In the genomic region with DNA sequence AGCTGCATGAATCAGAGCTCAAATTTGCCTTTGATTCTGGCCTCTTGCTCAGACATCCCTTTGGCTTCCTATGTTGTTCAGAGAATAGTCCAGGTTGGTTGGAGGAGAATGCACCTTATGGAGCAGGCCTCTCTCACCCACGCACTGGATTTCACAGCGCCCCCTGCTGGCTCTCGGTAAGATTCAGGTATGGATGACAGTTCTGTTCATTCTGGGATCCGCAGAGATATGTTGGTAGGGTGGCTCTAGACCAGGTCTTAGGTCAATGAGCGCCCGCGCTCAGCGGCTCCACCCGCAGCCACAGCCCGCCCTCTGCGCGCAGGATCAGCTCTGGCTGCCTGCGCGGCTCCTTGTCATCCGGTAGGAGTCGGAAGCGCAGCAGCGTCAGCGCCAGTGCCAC, we compare ENCODE assay signal across 9 mouse cellular contexts. TPM values are rescaled to one million over a fixed set of nuclear protein-coding genes. Genes with fewer than 3 reads are reported as not detected.
DNase-seq lines count a peak whose midpoint lies in the region; ATAC-seq and TF ChIP-seq lines count a peak whose summit lies in the region.
"Had no signal": no experiment of that assay in that cellular context is flagged by ENCODE, and none has a peak within 500 bp of the region (broad histone marks: within the 10 kb centered on the region; RNA-seq: fewer than 3 reads in every experiment).

No protein-coding gene starts in this region.

- no peaks in the 10 kb centered on the region for H3K9me3 ChIP-seq in embryonic facial prominence, embryonic 14.5 days (ENCODE audit: control insufficient read depth, low read length)
- H3K9me3 ChIP-seq in hindbrain, embryonic 12.5 days (replicated peaks): no peaks in the 10 kb centered on the region
- H3K9me3 ChIP-seq in midbrain, embryonic 10.5 days (replicated peaks): no peaks in the 10 kb centered on the region

- H3K36me3 ChIP-seq in embryonic facial prominence, embryonic 14.5 days (ENCODE audit: control insufficient read depth, insufficient read depth, low read length): no peaks in the 10 kb centered on the region
- H3K36me3 ChIP-seq in hindbrain, embryonic 12.5 days: no peaks in the 10 kb centered on the region
- no peaks in the 10 kb centered on the region for H3K36me3 ChIP-seq in midbrain, embryonic 10.5 days

- WGBS in bone marrow, adult 2 months: 16% methylated on average over 19 of the region's 19 CpGs
- WGBS in embryonic facial prominence, embryonic 14.5 days: 15% methylated on average over 19 of the region's 19 CpGs
- 8% methylated on average over 19 of the region's 19 CpGs for WGBS in hindbrain, embryonic 12.5 days
- WGBS in midbrain, embryonic 10.5 days: 12% methylated on average over 19 of the region's 19 CpGs

- no peak for ATAC-seq in embryonic facial prominence, embryonic 14.5 days (ENCODE audit: low read depth)
- ATAC-seq in hindbrain, embryonic 12.5 days (ENCODE audit: low FRiP score): no peak

- no peak overlapping the region for H3K27ac ChIP-seq in gastrocnemius, adult 2 months
- no peak overlapping the region for H3K27ac ChIP-seq in bone marrow, adult 2 months (ENCODE audit: control insufficient read depth, insufficient read depth, low read depth, low read length, poor library complexity)
- no peak overlapping the region for H3K27ac ChIP-seq in embryonic facial prominence, embryonic 14.5 days (replicated peaks; ENCODE audit: low read depth, low read length)
- H3K27ac ChIP-seq in hindbrain, embryonic 12.5 days: no peak overlapping the region
- H3K27ac ChIP-seq in midbrain, embryonic 10.5 days (replicated peaks): no peak overlapping the region

- peak; percentile 62 for TF ChIP-seq CTCF in gastrocnemius, adult 2 months (IDR thresholded peaks at IDR 0.05)
- peak; percentile 77 for TF ChIP-seq CTCF in bone marrow, adult 2 months (IDR thresholded peaks at IDR 0.05; ENCODE audit: control insufficient read depth, insufficient read depth, low read length)

- H3K4me1 ChIP-seq in bone marrow, adult 2 months (ENCODE audit: control insufficient read depth, insufficient read depth, low read length): no peaks in the 10 kb centered on the region
- H3K4me1 ChIP-seq in embryonic facial prominence, embryonic 14.5 days (ENCODE audit: control insufficient read depth, insufficient read depth, low read length): 0 out of 2 replicates have a peak, but pooled peaks cover 2% of the 10 kb centered on the region
- peaks cover 4% of the 10 kb centered on the region; the same call in 1 of the 2 replicates for H3K4me1 ChIP-seq in hindbrain, embryonic 12.5 days
- H3K4me1 ChIP-seq in midbrain, embryonic 10.5 days: 0 out of 2 replicates have a peak, but pooled peaks cover 4% of the 10 kb centered on the region

- peak overlapping the region; percentile 30; the same call in 1 of the 2 replicates for H3K4me2 ChIP-seq in embryonic facial prominence, embryonic 14.5 days (ENCODE audit: low read depth, low read length)
- H3K4me2 ChIP-seq in hindbrain, embryonic 12.5 days (replicated peaks): peak overlapping the region; percentile 45

- peak; percentile 57 for DNase-seq in gastrocnemius, adult 2 months
- DNase-seq in gastrocnemius, postnatal 25 days: no peak
- DNase-seq in embryonic facial prominence, embryonic 14.5 days (ENCODE audit: low spot score): peak; percentile 14
- peak; percentile 50 for DNase-seq in left cerebral cortex, postnatal 4 days
- peak; percentile 51 for DNase-seq in midbrain, embryonic 10.5 days (ENCODE audit: low spot score)
- DNase-seq in spleen, postnatal 4 days (ENCODE audit: low spot score in 2 of 2): peak; percentile 36 to 80

- H3K4me3 ChIP-seq in gastrocnemius, adult 2 months: peak overlapping the region; percentile 26; the same call in 1 of the 2 replicates
- no peak overlapping the region for H3K4me3 ChIP-seq in bone marrow, adult 2 months (replicated peaks; ENCODE audit: control insufficient read depth, low read depth, low read length)
- no peak overlapping the region for H3K4me3 ChIP-seq in embryonic facial prominence, embryonic 14.5 days (ENCODE audit: low read depth, low read length)
- H3K4me3 ChIP-seq in hindbrain, embryonic 12.5 days: peak overlapping the region; percentile 11; the same call in 1 of the 2 replicates
- H3K4me3 ChIP-seq in midbrain, embryonic 10.5 days: peak overlapping the region; percentile 36

- no peak overlapping the region; the same call in 1 of the 2 replicates for H3K9ac ChIP-seq in embryonic facial prominence, embryonic 14.5 days (ENCODE audit: low read depth, low read length)
- H3K9ac ChIP-seq in hindbrain, embryonic 12.5 days: peak overlapping the region; percentile 44; the same call in 1 of the 2 replicates

- intact Hi-C loops in gastrocnemius, adult 2 months (cut with DNase I): no loop called here
- intact Hi-C loops in left cerebral cortex, postnatal 4 days (cut with DNase I): no loop called here

- H3K27me3 ChIP-seq in embryonic facial prominence, embryonic 14.5 days (replicated peaks; ENCODE audit: control insufficient read depth, insufficient read depth, low read length): no peaks in the 10 kb centered on the region
- peaks cover 5% of the 10 kb centered on the region; the same call in 1 of the 2 replicates for H3K27me3 ChIP-seq in hindbrain, embryonic 12.5 days
- 0 out of 2 replicates have a peak, but pooled peaks cover 8% of the 10 kb centered on the region for H3K27me3 ChIP-seq in midbrain, embryonic 10.5 days (ENCODE audit: low read depth, poor library complexity, severe bottlenecking)

- TF ChIP-seq POLR2A in bone marrow, adult 2 months (IDR thresholded peaks at IDR 0.05; ENCODE audit: borderline replicate concordance, control insufficient read depth, low read depth, low read length): no peak

RNA-seq across cellular contexts. Expression of a gene that starts 11.9 kb away (rescaled TPM):
- under 1 TPM in 1 of 2 experiments, not detected in 1; 0.17 TPM for total RNA-seq in gastrocnemius, adult 2 months (2021)
- under 1 TPM; 0.18 to 0.29 TPM for total RNA-seq in gastrocnemius, postnatal 25 days (2021)
- 1.00 TPM in 1 of 2 replicates, not detected in the other for polyA plus RNA-seq in bone marrow, adult 2 months (2011; ENCODE audit: insufficient read depth, insufficient read length, low replicate concordance, missing spikeins)
- not detected in 2 replicates for polyA plus RNA-seq in embryonic facial prominence, embryonic 14.5 days (2014; fragmentation: Nextera tagmentation; extraction: Ambion mirVana)
- polyA plus RNA-seq in hindbrain, embryonic 12.5 days (2016; fragmentation: Nextera tagmentation; extraction: Ambion mirVana): not detected in 2 replicates
- under 1 TPM in 1 of 2 experiments, not detected in 1; 0.95 TPM for total RNA-seq in left cerebral cortex, postnatal 4 days (2021)
- not detected in 2 replicates for polyA plus RNA-seq in midbrain, embryonic 10.5 days (2016; fragmentation: Nextera tagmentation; extraction: Ambion mirVana)
- polyA plus RNA-seq: limb, embryonic 14.5 days had no signal

RNA-seq across cellular contexts. Expression of a gene that starts 13.8 kb away (rescaled TPM):
- 1 to 10 TPM; 6.7 to 8.5 TPM for total RNA-seq in gastrocnemius, adult 2 months (2021)
- total RNA-seq in gastrocnemius, postnatal 25 days (2021): 1 to 10 TPM; 6.1 to 7.2 TPM
- polyA plus RNA-seq in bone marrow, adult 2 months (2011; ENCODE audit: insufficient read depth, insufficient read length, low replicate concordance, missing spikeins): 0.81 and 1.6 TPM in 2 replicates
- 8.7 and 8.9 TPM in 2 replicates for polyA plus RNA-seq in embryonic facial prominence, embryonic 14.5 days (2014; fragmentation: Nextera tagmentation; extraction: Ambion mirVana)
- 6.9 and 9.4 TPM in 2 replicates for polyA plus RNA-seq in hindbrain, embryonic 12.5 days (2016; fragmentation: Nextera tagmentation; extraction: Ambion mirVana)
- total RNA-seq in left cerebral cortex, postnatal 4 days (2021): 10 to 100 TPM in 1 of 2 experiments, 1 to 10 TPM in 1; 9.3 to 10.2 TPM
- 7.9 and 8.9 TPM in 2 replicates for polyA plus RNA-seq in midbrain, embryonic 10.5 days (2016; fragmentation: Nextera tagmentation; extraction: Ambion mirVana)

RNA-seq across cellular contexts. Expression of a gene that starts 42.0 kb away (rescaled TPM):
- total RNA-seq in gastrocnemius, adult 2 months (2021): 10 to 100 TPM in 1 of 2 experiments, 1 to 10 TPM in 1; 8.8 to 11.0 TPM
- total RNA-seq in gastrocnemius, postnatal 25 days (2021): 1 to 10 TPM; 7.8 to 8.2 TPM
- 43.1 and 46.3 TPM in 2 replicates for polyA plus RNA-seq in bone marrow, adult 2 months (2011; ENCODE audit: insufficient read depth, insufficient read length, low replicate concordance, missing spikeins)
- 11.6 and 12.8 TPM in 2 replicates for polyA plus RNA-seq in embryonic facial prominence, embryonic 14.5 days (2014; fragmentation: Nextera tagmentation; extraction: Ambion mirVana)
- polyA plus RNA-seq in hindbrain, embryonic 12.5 days (2016; fragmentation: Nextera tagmentation; extraction: Ambion mirVana): 8.1 and 10.2 TPM in 2 replicates
- 10 to 100 TPM in 1 of 2 experiments, 1 to 10 TPM in 1; 5.8 to 10.2 TPM for total RNA-seq in left cerebral cortex, postnatal 4 days (2021)
- polyA plus RNA-seq in midbrain, embryonic 10.5 days (2016; fragmentation: Nextera tagmentation; extraction: Ambion mirVana): 1.6 and 2.9 TPM in 2 replicates

Comparison
In these comparisons a context has a peak if more than half of its experiments do, and no peak if none do; other contexts are left out.
1. H3K4me3 ChIP-seq: peak in gastrocnemius, adult 2 months (single experiment), hindbrain, embryonic 12.5 days (single experiment) and midbrain, embryonic 10.5 days (single experiment); none in bone marrow, adult 2 months (single experiment) and embryonic facial prominence, embryonic 14.5 days (single experiment).